Mouse (Mus musculus): ENCODE measurements around the gene Zfand3. TPM values are rescaled to one million over a fixed set of nuclear protein-coding genes. Genes with fewer than 3 reads are reported as not detected.

Zfand3 gene
- polyA plus RNA-seq, 1 experiment = 166 TPM

- no peak for DNase-seq (ENCODE audit: low read depth)
Observed at GRCm38 (mm10) chr17:30052347-30052742, 47.8 kb downstream of the Zfand3 start.

- no peak for DNase-seq (ENCODE audit: low read depth)
Observed at GRCm38 (mm10) chr17:30053463-30053862, 48.9 kb downstream of the Zfand3 start.

- DNase-seq (ENCODE audit: low read depth) = no peak
Observed at GRCm38 (mm10) chr17:30053871-30054270, 49.3 kb downstream of the Zfand3 start.

- no peak for DNase-seq (ENCODE audit: low read depth)
Observed at GRCm38 (mm10) chr17:30056226-30056625, 51.7 kb downstream of the Zfand3 start.

GRCm38 (mm10) chr17:30058594-30058993 lies 54.1 kb downstream of the Zfand3 start:
- no peak for DNase-seq (ENCODE audit: low read depth)

- no peak for DNase-seq (ENCODE audit: low read depth)
Observed at GRCm38 (mm10) chr17:30059066-30059465, 54.5 kb downstream of the Zfand3 start.

GRCm38 (mm10) chr17:30061100-30061837 lies 56.7 kb downstream of the Zfand3 start:
- no peak for DNase-seq (ENCODE audit: low read depth)

GRCm38 (mm10) chr17:30063849-30064248 lies 59.3 kb downstream of the Zfand3 start:
- no peak for DNase-seq (ENCODE audit: low read depth)

- no peak for DNase-seq (ENCODE audit: low read depth)
Observed at GRCm38 (mm10) chr17:30064746-30065145, 60.2 kb downstream of the Zfand3 start.

- peak; percentile 77 for DNase-seq (ENCODE audit: low read depth)
Observed at GRCm38 (mm10) chr17:30069776-30070175, 65.2 kb downstream of the Zfand3 start.

GRCm38 (mm10) chr17:30070631-30071030 lies 66.1 kb downstream of the Zfand3 start:
- no peak for DNase-seq (ENCODE audit: low read depth)

GRCm38 (mm10) chr17:30072613-30073012 lies 68.1 kb downstream of the Zfand3 start:
- DNase-seq (ENCODE audit: low read depth) = no peak

GRCm38 (mm10) chr17:30075896-30076295 lies 71.4 kb downstream of the Zfand3 start:
- no peak for DNase-seq (ENCODE audit: low read depth)

- DNase-seq (ENCODE audit: low read depth) = no peak
Observed at GRCm38 (mm10) chr17:30084007-30084406, 79.5 kb downstream of the Zfand3 start.

GRCm38 (mm10) chr17:30086695-30087094 lies 82.2 kb downstream of the Zfand3 start:
- no peak for DNase-seq (ENCODE audit: low read depth)

GRCm38 (mm10) chr17:30088431-30088830 lies 83.9 kb downstream of the Zfand3 start:
- DNase-seq (ENCODE audit: low read depth) = no peak

GRCm38 (mm10) chr17:30090416-30090815 lies 85.9 kb downstream of the Zfand3 start:
- no peak for DNase-seq (ENCODE audit: low read depth)

- DNase-seq (ENCODE audit: low read depth) = no peak
Observed at GRCm38 (mm10) chr17:30093148-30093749, 88.7 kb downstream of the Zfand3 start.

GRCm38 (mm10) chr17:30097156-30097555 lies 92.6 kb downstream of the Zfand3 start:
- DNase-seq (ENCODE audit: low read depth) = no peak

- no peak for DNase-seq (ENCODE audit: low read depth)
Observed at GRCm38 (mm10) chr17:30097677-30098076, 93.1 kb downstream of the Zfand3 start.

GRCm38 (mm10) chr17:30099670-30100069 lies 95.1 kb downstream of the Zfand3 start:
- DNase-seq (ENCODE audit: low read depth) = no peak

GRCm38 (mm10) chr17:30101801-30102200 lies 97.3 kb downstream of the Zfand3 start:
- no peak for DNase-seq (ENCODE audit: low read depth)

GRCm38 (mm10) chr17:30103005-30103404 lies 98.5 kb downstream of the Zfand3 start:
- DNase-seq (ENCODE audit: low read depth) = no peak
